Mouse (Mus musculus) natural killer cell, adult 2 months (primary cell): ENCODE results near the gene Lamb3.
A peak's percentile ranks its signal among the peaks of the same experiment; 100 is the strongest.

Experiments
- DNase-seq, 2 experiments: peaks; one replicate each; pipeline ENCODE4 v3.0.0; 2022; ENCODE audit warnings: low spot score in 2 of 2

The Lamb3 gene

GRCm38 (mm10) chr1:193201383-193201778 is 6.1 kb upstream of the Lamb3 start, which contains the start of gene Traf3ip3:
Gene Traf3ip3 (minus strand): TSS chr1:193201703.
- peak; percentile 90 to 92 for DNase-seq

- DNase-seq = no peak
Measured at GRCm38 (mm10) chr1:193203821-193204220, 3.7 kb upstream of the Lamb3 start.

GRCm38 (mm10) chr1:193205431-193205830 is 2.1 kb upstream of the Lamb3 start:
- DNase-seq = no peak

GRCm38 (mm10) chr1:193208178-193208577 is 679 bp downstream of the Lamb3 start:
- peak; percentile 48 to 68 for DNase-seq

- no peak for DNase-seq
Measured at GRCm38 (mm10) chr1:193211371-193211770, 3.9 kb downstream of the Lamb3 start.

- DNase-seq = no peak
Measured at GRCm38 (mm10) chr1:193214053-193214452, 6.6 kb downstream of the Lamb3 start.

GRCm38 (mm10) chr1:193216000-193216399 is 8.5 kb downstream of the Lamb3 start:
- no peak for DNase-seq

- no peak for DNase-seq
Measured at GRCm38 (mm10) chr1:193220408-193220807, 12.9 kb downstream of the Lamb3 start.

GRCm38 (mm10) chr1:193225531-193225930 is 18.0 kb downstream of the Lamb3 start:
- no peak for DNase-seq

- no peak for DNase-seq
Measured at GRCm38 (mm10) chr1:193226114-193226513, 18.6 kb downstream of the Lamb3 start.

GRCm38 (mm10) chr1:193226724-193227522 is 19.4 kb downstream of the Lamb3 start:
- no peak for DNase-seq

- no peak for DNase-seq
Measured at GRCm38 (mm10) chr1:193227537-193227936, 20.0 kb downstream of the Lamb3 start.

GRCm38 (mm10) chr1:193229570-193229969 is 22.1 kb downstream of the Lamb3 start:
- no peak for DNase-seq

- DNase-seq = no peak
Measured at GRCm38 (mm10) chr1:193230531-193230930, 23.0 kb downstream of the Lamb3 start.

GRCm38 (mm10) chr1:193230935-193231334 is 23.4 kb downstream of the Lamb3 start:
- no peak for DNase-seq

GRCm38 (mm10) chr1:193232732-193233131 is 25.2 kb downstream of the Lamb3 start:
- no peak for DNase-seq

GRCm38 (mm10) chr1:193234130-193234645 is 26.7 kb downstream of the Lamb3 start:
- DNase-seq = no peak

- no peak for DNase-seq
Measured at GRCm38 (mm10) chr1:193234930-193235329, 27.4 kb downstream of the Lamb3 start.

- no peak for DNase-seq
Measured at GRCm38 (mm10) chr1:193238426-193238825, 30.9 kb downstream of the Lamb3 start.

- DNase-seq = no peak
Measured at GRCm38 (mm10) chr1:193241436-193241835, 33.9 kb downstream of the Lamb3 start.

GRCm38 (mm10) chr1:193242238-193242637 is 34.7 kb downstream of the Lamb3 start:
- no peak for DNase-seq

GRCm38 (mm10) chr1:193242863-193243262 is 35.4 kb downstream of the Lamb3 start:
- DNase-seq = peak in 1 of 2 experiments; percentile 4

GRCm38 (mm10) chr1:193243571-193244193 is 36.2 kb downstream of the Lamb3 start:
- no peak for DNase-seq
